Mouse (Mus musculus) right cerebral cortex, postnatal 10 days (tissue): ENCODE results near the gene Atp8a2.
"Not testable (repeated sequence)": the region's sequence is repeated elsewhere in the genome, so short reads cannot be mapped to it uniquely, and the experiment has no call there.

Experiments
- DNase-seq, 2 experiments: peaks; one replicate each; pipeline ENCODE4 v3.0.0; 2021; ENCODE audit warnings: low spot score in 2 of 2

Atp8a2 gene

DNA sequence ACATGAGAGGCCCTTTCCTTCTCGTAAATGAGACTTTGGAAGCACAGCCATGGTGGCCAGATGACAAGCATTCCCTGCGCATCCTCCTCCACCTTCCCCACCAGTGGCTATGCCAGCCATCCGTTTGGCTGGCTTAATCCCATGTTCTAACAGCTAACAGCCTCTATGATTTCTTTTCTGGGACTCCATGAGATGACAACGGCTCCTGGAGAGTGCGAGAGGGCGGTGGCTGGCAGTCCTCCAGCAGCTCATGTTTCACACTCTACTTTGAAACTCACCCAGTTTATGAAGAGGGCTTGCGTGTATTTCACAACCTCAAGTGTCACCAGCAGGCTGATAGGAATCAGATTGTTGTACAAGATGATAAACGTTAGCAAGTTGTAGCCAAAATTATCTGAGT is 170.3 kb downstream of the Atp8a2 start:
- DNase-seq = peak; percentile 85 to 90

DNA sequence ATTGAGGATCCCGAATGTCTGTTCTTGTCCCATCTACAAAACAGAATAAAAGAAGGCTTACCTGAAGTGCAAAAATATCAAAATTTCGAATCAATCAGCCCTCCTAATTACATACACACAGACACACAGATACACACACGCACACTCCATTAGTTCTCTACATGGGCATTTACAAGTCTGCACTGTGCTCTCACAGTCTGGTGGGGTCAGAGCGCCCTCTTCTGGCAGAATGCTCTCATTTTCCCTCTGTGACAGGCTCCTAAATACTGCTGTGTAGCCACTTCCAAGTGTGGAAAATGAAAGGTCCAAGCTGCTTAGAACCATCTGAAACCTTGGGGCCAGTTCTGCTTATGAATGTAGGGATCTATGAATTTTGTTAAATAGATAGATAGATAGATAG is 181.1 kb downstream of the Atp8a2 start:
- peak; percentile 84 to 92 for DNase-seq

DNA sequence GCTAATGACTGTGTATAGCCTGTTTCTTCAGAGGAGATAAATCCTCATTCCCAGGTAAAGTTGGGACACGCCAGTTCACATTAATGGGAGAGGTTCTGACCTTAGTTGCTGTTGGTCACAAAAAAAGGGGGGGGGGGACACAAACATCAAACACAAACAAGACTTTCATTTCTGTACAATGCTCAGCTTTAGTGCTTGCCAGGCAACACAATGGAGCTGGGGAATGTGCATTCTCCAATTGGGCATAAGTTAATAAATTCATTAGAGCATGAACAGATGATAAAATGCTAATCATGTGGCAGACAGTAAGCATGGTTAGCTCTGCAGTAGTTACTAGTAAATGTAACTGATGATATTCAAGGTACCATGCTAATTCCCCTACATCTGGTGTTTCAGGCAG is 195.2 kb downstream of the Atp8a2 start:
- no peak for DNase-seq

DNA sequence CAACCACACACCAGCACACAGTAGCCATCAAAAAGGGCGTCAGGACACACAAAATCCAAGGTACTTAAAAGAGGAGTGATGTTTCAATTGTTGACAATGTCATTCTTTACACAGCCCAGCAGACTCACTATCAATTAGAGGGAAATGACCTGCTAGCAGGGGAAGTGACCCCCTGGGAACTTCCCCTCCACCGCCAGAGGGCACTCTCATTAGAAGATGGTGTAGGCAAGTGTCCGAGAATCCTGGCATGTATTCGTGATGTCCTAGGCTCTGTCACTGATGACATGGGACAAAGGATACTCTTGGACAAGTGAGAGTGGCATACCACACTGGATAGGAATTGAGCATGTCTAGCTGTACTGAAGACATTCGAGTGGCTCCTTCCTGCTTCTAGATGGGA is 208.1 kb downstream of the Atp8a2 start:
- no peak for DNase-seq

DNA sequence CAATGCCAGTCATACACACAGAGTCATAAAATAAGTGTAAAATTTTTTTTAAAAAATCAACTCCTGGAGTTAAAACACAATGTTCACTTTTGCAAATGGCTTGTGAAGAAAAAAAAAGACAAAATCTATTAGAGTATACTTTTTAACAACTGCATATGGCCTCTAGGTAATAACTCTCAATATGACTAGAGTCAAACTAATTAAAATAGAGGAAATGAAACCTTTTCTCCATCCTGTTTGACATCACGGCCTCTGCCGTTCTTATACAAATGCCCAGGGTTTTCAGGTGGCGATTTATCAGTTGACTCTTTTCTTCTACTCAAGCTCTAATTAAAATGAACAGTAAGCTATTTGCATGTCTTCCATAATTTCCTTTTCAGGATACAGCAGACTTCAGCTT is 209.0 kb downstream of the Atp8a2 start:
- no peak for DNase-seq

DNA sequence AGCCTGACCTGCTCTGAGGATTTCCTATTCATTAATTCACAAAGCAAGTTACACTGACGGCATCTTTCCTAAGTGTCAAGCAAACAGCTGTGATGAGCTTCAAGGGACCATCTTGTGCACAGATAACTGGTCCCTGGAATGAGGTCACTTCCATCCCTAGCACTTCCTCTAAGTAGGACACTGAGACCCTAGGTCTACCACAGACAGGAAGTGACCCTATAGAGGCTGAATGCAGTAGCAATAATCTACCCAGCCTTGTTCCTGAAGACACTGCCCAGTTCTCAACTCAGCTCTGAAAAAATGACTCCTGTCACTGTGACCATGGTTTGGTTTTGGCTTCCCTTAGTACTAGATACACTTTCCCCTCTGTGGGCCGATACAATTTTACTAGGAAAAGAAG is 219.0 kb downstream of the Atp8a2 start:
- no peak for DNase-seq

DNA sequence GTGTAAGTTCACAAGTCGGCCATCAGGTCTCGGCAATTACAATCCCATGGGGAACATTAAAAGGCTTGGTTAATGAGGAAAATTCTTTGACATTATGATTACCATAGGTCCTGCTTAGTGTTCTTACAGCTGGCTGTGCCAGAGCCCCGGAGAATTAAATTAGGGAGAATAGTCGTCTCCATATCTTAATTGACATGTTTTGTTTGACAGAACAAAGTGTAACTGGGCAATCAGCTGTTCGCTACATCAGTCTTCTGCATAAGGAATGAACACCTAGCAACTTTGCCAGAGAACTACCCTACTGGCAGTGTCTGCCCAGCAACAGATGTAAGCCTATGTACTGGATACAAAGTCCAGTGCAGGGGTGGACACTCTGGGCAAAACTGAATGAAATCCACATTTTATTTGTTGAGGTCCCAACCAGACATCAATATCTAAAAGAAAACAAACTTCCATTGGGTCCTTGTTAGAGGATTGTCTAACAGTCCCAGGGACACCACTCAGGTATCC is 225.7 kb downstream of the Atp8a2 start:
- DNase-seq = no peak

DNA sequence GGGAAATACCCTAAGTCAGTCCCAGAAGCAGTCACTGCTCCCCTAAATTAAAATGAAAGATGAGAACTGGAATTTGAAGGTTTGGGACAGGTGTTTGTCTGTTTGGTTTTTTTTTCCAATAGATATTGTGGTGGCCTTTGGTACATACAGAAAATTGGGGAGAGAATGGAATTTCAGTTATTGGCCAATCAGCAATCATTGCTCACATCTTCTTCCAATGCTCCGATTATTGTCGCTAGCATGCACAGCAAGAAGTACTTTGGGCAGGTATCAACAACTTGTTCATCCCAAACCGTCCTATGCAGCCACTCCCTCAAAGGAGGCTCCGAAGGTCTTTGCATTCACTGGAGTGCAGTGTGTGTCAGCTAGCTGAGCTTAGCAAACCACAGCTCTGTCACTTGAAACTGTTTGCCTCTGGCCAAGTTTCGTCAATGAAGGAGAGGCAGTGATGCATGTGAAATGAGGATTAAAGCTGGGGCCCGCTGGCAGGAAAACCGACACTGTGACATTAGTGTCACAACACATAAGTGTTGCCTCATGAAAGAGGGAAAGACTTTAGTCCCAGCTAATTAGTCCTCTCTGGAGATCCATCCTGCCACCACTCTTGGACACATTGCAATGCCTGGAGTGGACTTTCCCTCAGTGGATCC is 227.4 kb downstream of the Atp8a2 start:
- peak; percentile 38 to 62 for DNase-seq

DNA sequence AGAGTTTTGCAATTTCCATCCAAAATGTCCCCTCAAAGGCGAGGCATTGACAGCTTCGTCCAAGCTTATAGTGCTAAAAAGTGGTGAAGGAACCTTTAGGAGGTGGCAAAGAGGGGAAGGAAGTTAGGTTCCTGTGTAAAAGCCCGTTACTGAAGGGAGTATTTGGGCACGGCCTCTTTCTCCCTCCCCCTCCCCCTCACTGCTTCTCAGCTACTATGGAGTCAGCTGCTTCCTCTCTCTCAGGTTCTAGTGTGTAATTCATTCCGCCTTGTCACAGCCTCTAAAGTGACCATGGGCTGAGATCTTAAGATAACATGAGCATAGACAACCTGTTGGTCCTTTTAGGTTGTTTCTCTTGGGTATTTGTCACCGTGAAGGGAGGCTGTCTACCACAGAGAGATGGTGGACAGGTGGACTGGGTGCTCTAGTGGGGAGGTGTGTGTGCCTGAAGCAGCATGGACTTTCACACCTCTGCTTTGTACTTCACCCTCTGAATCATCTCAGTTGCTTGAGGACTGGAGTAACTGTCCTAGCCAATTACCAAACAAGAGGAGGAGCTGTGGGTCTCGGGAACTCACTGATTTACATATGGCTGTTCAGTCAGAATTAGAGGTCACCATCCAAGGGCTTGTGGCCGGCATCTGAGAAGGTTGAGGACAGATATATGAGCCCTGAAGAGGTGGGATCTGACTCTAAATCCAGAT is 229.0 kb downstream of the Atp8a2 start:
- DNase-seq = no peak

DNA sequence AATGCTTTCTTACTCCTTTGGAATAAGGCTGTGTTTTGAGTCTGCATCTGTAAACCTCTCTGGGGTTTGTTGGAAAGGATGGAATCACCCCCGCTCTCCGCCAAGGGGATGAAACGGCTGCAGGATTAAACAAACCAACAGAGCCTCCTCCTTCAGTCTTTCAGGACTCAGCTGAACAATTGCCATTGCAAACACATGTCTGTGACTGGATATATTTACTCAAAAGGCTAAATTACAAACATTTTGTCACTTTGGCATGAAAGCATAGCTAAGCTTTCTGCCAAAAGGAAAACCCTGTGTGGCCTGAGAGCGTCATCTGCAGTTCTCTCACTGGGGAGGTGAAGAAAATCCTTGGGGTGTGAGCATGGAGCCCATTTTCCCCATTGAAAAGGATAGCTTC is 230.0 kb downstream of the Atp8a2 start:
- no peak for DNase-seq

DNA sequence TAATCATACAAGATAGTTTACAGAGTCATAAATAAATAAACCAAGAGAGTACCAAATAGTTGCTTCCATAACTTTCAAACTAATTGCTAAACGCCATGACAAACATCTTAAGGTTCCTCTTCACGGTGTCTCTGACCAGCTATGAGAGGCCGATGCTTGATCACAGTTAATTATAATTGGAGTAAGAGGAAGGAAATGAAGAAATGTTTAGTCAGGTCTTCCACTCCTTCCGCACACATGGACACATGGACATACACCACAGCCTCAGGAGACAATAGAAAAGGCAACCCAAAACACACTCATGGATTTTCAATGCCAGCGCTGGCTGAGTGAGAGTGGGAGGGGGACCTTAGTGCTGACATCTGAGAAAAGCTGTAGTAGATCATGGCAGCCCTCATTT is 232.4 kb downstream of the Atp8a2 start:
- no peak for DNase-seq

DNA sequence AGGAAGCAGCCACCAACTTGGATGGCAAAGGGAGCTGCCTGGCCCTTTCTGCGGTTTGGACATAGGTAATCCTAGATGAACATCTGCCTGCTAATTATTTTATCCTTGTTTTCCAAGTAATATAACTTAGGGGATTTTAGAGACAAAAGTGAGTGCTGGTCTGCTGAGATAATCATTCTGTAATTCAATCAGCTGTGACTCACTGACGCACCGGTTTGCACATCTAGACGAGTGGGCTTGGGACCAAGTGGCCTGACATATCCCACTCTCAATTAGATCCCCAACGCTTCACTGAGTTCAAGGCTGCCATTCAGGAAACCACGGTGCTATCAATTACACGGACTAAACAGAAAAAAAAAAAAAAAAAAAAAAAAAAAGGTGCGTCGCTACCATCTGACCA is 236.0 kb downstream of the Atp8a2 start:
- no peak for DNase-seq

DNA sequence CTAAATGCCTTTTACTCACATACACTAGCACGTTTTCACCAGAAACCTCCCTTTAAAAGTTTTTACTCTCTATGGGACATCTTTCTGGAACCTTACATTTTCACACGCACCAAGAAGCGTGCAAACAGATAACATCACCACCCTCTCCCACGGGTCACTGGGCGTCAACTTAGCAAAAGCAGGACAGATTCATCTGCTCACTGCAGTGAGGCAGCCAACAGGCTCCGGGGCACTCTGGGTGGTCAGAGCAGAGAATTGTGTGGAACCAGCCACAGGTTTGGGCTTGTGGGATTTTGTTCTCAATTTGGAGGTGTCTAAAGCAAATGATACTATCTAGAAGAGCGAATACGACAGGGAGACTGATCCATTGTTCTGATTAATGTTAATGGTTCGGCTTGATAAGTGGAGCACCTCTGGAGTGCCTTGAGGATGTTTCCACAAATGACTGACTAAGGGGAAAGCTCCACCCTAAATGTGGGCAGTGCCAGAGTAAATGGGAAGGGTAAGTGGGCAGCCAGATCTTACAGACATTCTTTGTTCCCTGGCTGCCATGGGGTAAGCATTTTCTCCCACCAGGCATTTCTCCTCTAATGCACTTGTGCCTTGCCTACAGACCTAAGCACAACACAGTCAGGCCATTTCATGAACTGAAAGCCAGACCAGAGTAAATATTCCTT is 236.6 kb downstream of the Atp8a2 start:
- no peak for DNase-seq

DNA sequence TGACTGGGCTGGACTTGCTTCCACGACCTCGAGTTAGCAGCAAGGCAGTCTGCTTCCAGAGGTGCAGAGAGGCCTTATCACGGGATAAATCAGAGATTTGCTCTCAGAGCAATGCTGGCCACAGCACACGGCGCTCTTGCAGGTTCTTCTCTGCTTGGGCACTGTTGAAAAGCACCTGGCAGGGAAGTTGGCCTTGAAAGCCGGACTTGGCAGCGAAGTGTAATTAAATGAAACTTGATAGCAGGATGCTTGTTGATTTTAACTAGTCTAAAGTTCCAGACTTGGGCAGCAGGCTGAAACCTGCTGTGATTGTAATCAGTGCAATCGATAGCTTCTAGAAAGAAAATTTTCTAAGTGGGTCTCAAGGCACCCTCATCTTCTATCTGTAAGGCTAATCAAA is 237.3 kb downstream of the Atp8a2 start:
- DNase-seq = no peak

DNA sequence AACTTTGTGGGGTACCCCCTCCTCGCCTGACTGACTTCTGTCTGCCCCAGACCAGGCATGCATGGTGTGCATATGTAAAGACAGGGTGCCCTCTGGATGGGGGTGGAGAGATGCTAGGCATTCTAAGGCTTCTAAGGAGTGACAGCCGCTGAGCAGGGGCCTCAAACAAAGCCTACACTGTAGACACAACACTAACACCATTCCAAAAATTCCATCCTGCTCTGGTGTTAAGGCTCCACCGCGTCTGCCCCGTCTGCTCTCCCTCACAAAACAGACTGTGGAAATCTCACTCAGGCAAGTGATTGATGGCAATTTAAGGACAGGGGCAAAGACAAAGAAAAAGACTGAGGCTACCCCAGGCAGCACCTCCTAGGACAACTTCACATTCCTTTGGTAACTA is 247.0 kb downstream of the Atp8a2 start:
- no peak for DNase-seq

DNA sequence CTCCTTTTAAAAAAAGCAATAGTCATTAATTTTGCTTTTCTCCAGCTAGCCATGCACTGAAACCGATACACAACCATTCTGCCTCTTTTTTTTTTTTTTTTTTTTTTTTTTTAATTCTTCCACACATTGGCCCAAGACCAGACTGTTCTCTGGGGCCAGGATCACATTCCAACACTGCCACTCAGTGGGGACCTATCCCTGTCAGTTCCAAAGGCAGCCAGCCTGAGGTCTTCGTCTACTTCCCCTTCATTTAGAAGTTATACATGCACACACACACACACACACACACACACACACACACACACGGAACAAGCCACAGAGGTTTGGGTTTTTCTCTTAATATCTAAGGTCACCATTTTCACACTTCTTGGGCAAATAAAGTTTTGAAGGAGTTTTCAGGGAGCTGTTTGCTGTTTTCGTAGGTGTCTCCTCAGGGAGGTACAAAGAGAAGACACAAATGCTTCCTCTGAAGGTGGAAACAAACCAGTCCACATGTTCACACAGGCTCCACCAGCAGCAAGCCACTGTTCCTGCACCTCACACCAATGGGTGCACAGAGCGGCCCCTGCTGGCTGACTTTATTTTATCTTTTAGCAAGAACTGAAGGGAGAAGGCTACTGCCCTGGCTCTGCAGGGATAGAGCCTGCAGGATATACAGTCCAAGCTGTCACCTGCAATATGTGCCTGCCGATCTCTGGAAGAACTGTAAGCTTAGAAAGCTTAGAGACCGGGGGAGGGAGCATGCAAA is 253.9 kb downstream of the Atp8a2 start:
- peak; percentile 82 to 90 for DNase-seq

DNA sequence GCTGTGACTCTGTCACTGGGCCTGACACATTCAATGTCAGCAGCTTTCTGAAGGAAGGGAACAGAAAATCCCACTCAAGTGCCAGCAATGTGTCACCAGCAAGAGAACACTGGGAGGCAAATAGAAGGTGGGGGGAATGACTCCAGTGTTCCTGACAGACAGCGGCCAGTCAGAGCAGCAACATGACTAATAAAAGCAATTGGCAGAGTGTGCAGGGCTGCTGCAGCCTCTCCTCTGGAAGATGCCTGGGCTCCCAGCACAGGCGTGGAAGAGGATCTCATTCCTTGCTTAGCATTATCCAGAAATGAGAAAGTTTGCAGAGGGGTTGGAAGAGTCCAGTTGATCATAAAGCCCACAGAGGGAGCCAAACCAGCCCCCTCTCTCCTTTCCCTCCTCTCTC is 254.8 kb downstream of the Atp8a2 start:
- DNase-seq = no peak

DNA sequence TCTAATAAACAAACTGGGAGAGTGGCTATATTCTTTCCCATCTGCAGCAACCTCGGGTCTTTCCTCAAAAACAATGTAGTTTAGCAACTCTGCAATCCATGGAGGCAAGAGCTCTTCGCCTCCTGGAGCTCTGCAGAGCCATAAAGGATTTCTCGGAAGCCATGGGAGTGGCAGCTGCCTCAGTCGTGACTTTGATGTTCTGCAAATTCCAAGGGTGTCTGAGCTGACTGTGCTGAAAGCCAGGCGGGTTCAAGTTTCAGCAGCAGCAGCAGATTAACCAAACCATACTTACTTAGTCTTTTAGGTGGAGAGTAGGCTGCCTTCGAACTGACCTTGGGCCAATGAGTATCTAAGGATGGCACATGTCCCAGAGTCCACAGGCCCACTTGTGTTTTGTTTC is 264.6 kb downstream of the Atp8a2 start:
- DNase-seq = no peak

DNA sequence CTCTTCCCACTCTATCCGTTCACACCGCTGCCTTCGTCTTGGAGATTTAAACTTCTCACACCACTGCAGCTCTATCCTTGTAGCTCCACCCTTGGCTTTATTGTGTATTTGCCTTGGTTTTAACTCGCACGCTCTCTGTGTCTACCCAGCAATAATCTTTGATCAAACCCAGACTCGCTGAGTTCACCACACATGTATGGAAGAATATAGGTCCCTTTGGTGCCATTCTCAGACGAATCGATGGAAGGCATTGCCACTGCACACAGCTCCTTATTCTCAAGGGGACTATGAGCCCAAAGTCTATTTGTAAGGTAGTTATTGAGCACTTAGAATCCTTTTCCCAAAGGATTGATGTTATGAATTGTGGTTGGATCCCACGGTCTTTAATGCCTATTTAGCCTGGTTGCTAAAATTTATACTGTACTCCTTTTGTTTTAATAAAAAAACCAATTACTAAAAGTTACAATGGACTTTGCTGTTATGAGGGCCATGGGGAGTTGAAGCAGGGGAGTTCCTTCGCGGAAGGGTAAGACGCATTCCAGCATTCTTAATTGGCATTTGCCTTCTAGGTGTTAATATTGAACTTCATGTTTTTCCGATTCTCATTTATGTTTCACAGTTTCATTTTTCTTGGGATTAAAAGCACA is 265.4 kb downstream of the Atp8a2 start:
- no peak for DNase-seq

DNA sequence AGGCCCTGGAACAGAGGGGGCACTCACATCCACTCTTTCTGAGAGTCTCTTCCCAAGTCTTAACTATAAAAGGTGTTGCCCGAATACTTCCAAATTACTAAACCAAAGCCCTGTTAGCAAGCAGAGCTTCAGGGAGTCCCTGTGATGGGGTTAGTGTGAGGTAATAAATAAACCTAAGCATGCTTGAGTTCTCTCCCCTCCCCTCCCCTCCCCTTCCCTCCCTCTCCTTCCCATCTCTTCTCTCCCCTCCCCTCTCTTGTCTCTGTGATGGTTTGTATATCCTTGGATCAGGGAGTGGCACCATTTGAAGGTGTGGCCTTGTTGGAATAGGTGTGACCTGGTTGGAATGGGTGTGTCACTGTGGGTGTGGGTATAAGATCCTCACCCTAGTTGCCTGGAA is 267.8 kb downstream of the Atp8a2 start:
- not testable (repeated sequence) for DNase-seq

DNA sequence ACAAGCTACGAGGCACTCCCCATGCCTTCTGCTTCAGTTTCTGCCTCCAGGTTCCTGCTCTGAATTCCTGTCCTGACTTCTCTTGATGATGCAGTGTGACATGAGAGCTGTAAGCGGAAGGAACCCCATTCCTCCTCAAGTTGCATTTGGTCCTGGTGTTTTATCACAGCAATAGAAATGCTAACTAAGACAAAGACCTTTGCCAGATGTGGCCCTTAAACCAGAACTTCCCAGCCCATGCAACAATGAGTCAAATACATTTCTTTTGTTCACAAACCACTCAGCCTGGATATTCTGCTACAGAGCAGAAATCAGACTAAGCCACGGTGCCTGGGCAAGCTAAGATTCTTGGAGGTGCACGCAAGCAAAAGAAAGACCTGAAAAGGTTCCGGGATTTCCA is 268.2 kb downstream of the Atp8a2 start:
- DNase-seq = no peak

DNA sequence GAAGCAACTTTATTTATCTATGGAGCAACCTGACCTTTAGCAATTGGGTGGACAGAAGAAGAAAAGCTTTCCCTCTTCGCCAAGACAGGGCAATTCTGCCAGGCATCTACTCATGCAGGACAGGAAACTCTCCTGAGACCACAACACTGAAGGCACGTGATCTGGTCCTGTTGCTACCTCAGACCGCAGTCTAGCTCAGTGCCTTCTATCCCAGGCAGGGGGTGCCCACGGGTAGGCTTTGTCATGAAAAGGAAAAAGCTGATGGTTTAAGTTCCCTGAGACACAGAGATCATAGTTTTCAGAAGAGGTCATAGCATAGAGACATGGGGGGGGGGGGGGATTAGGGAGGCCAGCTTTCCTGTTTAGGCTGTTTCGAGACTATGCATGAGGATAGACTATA is 269.2 kb downstream of the Atp8a2 start:
- no peak for DNase-seq
